Mouse (Mus musculus) left cerebral cortex, postnatal 14 days (tissue): ENCODE results near the gene Dnah6. TPM values are rescaled to one million over a fixed set of nuclear protein-coding genes. Genes with fewer than 3 reads are reported as not detected.

ENCODE experiments used
- DNase-seq, 2 experiments: peaks; one replicate each; pipeline ENCODE4 v3.0.0; 2021 to 2022; ENCODE audit warnings: low spot score in 2 of 2, mixed read lengths in 1 of 2
- intact Hi-C: fragments of 180-260 bp; cut with DNase I; formaldehyde crosslinking; loops from one replicate; pipeline ENCODE4 v1.15.1; 2025
- total RNA-seq, 2 experiments: library from RNA; stranded (reverse); gene quantifications; 2 replicates each; pipeline ENCODE4 v1.2.3; 2021

Dnah6 gene
- total RNA-seq, 2 experiments from 2014 or later: 0.66 TPM

GRCm38 (mm10) chr6:73167230-73167629 is 54.2 kb downstream of the Dnah6 start:
- intact Hi-C loops: no loop called here
- no peak for DNase-seq

- DNase-seq: no peak
- intact Hi-C loops: no loop called here
Observed at GRCm38 (mm10) chr6:73162958-73163357, 58.5 kb downstream of the Dnah6 start.

GRCm38 (mm10) chr6:73161338-73161737 is 60.1 kb downstream of the Dnah6 start:
- DNase-seq: no peak
- intact Hi-C loops: no loop called here

GRCm38 (mm10) chr6:73155455-73155854 is 66.0 kb downstream of the Dnah6 start:
- DNase-seq: no peak
- intact Hi-C loops: loop anchor here (10.0 kb wide), 2 partner anchors 111 to 521 kb away; no protein-coding TSS in a partner anchor

GRCm38 (mm10) chr6:73153675-73154074 is 67.8 kb downstream of the Dnah6 start:
- intact Hi-C loops: loop anchor here (1.0 to 10.0 kb wide), 3 partner anchors 109 to 519 kb away; no protein-coding TSS in a partner anchor
- DNase-seq: peak; percentile 90 to 94

GRCm38 (mm10) chr6:73143403-73143802 is 78.0 kb downstream of the Dnah6 start:
- intact Hi-C loops: no loop called here
- no peak for DNase-seq

GRCm38 (mm10) chr6:73142776-73143175 is 78.7 kb downstream of the Dnah6 start:
- intact Hi-C loops: no loop called here
- no peak for DNase-seq

- no peak for DNase-seq
- intact Hi-C loops: no loop called here
Observed at GRCm38 (mm10) chr6:73140836-73141235, 80.6 kb downstream of the Dnah6 start.

GRCm38 (mm10) chr6:73132784-73133183 is 88.7 kb downstream of the Dnah6 start:
- DNase-seq: no peak
- intact Hi-C loops: no loop called here

- intact Hi-C loops: no loop called here
- no peak for DNase-seq
Observed at GRCm38 (mm10) chr6:73127594-73127993, 93.9 kb downstream of the Dnah6 start.

- intact Hi-C loops: no loop called here
- DNase-seq: no peak
Observed at GRCm38 (mm10) chr6:73120348-73120747, 101.1 kb downstream of the Dnah6 start.

- no peak for DNase-seq
- intact Hi-C loops: no loop called here
Observed at GRCm38 (mm10) chr6:73113898-73114297, 107.6 kb downstream of the Dnah6 start.

- intact Hi-C loops: no loop called here
- no peak for DNase-seq
Observed at GRCm38 (mm10) chr6:73113365-73113764, 108.1 kb downstream of the Dnah6 start.

- intact Hi-C loops: no loop called here
- DNase-seq: no peak
Observed at GRCm38 (mm10) chr6:73093133-73093532, 128.3 kb downstream of the Dnah6 start.

- no peak for DNase-seq
- intact Hi-C loops: no loop called here
Observed at GRCm38 (mm10) chr6:73090836-73091235, 130.6 kb downstream of the Dnah6 start.

GRCm38 (mm10) chr6:73082571-73082970 is 138.9 kb downstream of the Dnah6 start:
- no peak for DNase-seq
- intact Hi-C loops: no loop called here

- intact Hi-C loops: no loop called here
- no peak for DNase-seq
Observed at GRCm38 (mm10) chr6:73072093-73072786, 149.2 kb downstream of the Dnah6 start.

GRCm38 (mm10) chr6:73071214-73071613 is 150.2 kb downstream of the Dnah6 start:
- no peak for DNase-seq
- intact Hi-C loops: no loop called here

GRCm38 (mm10) chr6:73070663-73071062 is 150.8 kb downstream of the Dnah6 start:
- DNase-seq: no peak
- intact Hi-C loops: no loop called here

- DNase-seq: no peak
- intact Hi-C loops: no loop called here
Observed at GRCm38 (mm10) chr6:73064551-73064950, 156.9 kb downstream of the Dnah6 start.

- no peak for DNase-seq
- intact Hi-C loops: loop anchor here (10.0 kb wide), 1 partner anchor 115 kb away; no protein-coding TSS in a partner anchor
Observed at GRCm38 (mm10) chr6:73059596-73060121, 161.8 kb downstream of the Dnah6 start.
